ENCODE assay signal across 32 mouse cellular contexts in genomic region chr9:96563501-96563900, GRCm38 (mm10). TPM values are rescaled to one million over a fixed set of nuclear protein-coding genes. Genes with fewer than 3 reads are reported as not detected.
DNase-seq lines count a peak whose midpoint lies in the region; ATAC-seq and TF ChIP-seq lines count a peak whose summit lies in the region.
"Had no signal": no experiment of that assay in that cellular context is flagged by ENCODE, and none has a peak within 500 bp of the region (broad histone marks: within the 10 kb centered on the region; RNA-seq: fewer than 3 reads in every experiment).

No protein-coding gene starts in this region.

- no peak overlapping the region for H3K4me3 ChIP-seq in gastrocnemius, adult 2 months
- no peak overlapping the region for H3K4me3 ChIP-seq in kidney, postnatal 0 days (replicated peaks; ENCODE audit: low read depth, low read length)
- no peak overlapping the region for H3K4me3 ChIP-seq in lung, embryonic 14.5 days (ENCODE audit: low read depth, low read length)
- H3K4me3 ChIP-seq in small intestine, adult 2 months (ENCODE audit: low read depth, low read length) = no peak overlapping the region
- H3K4me3 ChIP-seq: embryonic facial prominence, embryonic 10.5 days; embryonic facial prominence, embryonic 15.5 days; forebrain, embryonic 12.5 days; hindbrain, embryonic 13.5 days; liver, embryonic 15.5 days; megakaryocyte, embryonic 14.5 days; midbrain, embryonic 12.5 days had no signal

- no peak overlapping the region for H3K27ac ChIP-seq in gastrocnemius, adult 2 months
- no peak overlapping the region for H3K27ac ChIP-seq in kidney, postnatal 0 days
- H3K27ac ChIP-seq in lung, embryonic 14.5 days (ENCODE audit: low read depth) = no peak overlapping the region
- H3K27ac ChIP-seq in small intestine, adult 2 months (ENCODE audit: insufficient read depth, low read depth, low read length) = no peak overlapping the region
- H3K27ac ChIP-seq: embryonic facial prominence, embryonic 10.5 days; embryonic facial prominence, embryonic 15.5 days; forebrain, embryonic 12.5 days; hindbrain, embryonic 13.5 days; liver, embryonic 15.5 days; midbrain, embryonic 12.5 days had no signal

- H3K36me3 ChIP-seq in kidney, postnatal 0 days (ENCODE audit: insufficient read depth, low read length) = peaks cover 36% of the 10 kb centered on the region; the same call in 1 of the 2 replicates
- peaks cover 52% of the 10 kb centered on the region for H3K36me3 ChIP-seq in lung, embryonic 14.5 days (ENCODE audit: insufficient read depth)
- H3K36me3 ChIP-seq in small intestine, adult 2 months (ENCODE audit: control insufficient read depth, insufficient read depth, low read length) = peaks cover 46% of the 10 kb centered on the region

- TF ChIP-seq POLR2A in small intestine, adult 2 months (IDR thresholded peaks at IDR 0.05; ENCODE audit: low read depth, low read length) = no peak

- intact Hi-C loops in gastrocnemius, adult 2 months (cut with DNase I) = no loop called here
- intact Hi-C loops in gastrocnemius, postnatal 36 days (cut with DNase I) = no loop called here

- DNase-seq in gastrocnemius, adult 2 months = no peak
- no peak for DNase-seq in gastrocnemius, postnatal 36 days
- no peak for DNase-seq in kidney, postnatal 0 days (ENCODE audit: low spot score)
- DNase-seq in kidney, adult 18-20 months = no peak
- no peak for DNase-seq in lung, embryonic 14.5 days
- no peak for DNase-seq in lung, postnatal 4 days
- DNase-seq in thymus, adult 18-20 months = no peak
- DNase-seq: adrenal gland, adult 2 months; adrenal gland, postnatal 36 days; cerebellum, adult 2 months; cerebellum, postnatal 25 days; heart, postnatal 36 days; kidney, adult 8-10 months; kidney, postnatal 14 days; left cerebral cortex, postnatal 4 days; lung, postnatal 36 days; thymus, postnatal 25 days had no signal

- WGBS in kidney, postnatal 0 days = 98% methylated on average over 4 of the region's 4 CpGs
- WGBS in lung, embryonic 14.5 days = 93% methylated on average over 4 of the region's 4 CpGs
- 96% methylated on average over 4 of the region's 4 CpGs for WGBS in small intestine, adult 2 months

- no peak overlapping the region for H3K9ac ChIP-seq in kidney, postnatal 0 days (ENCODE audit: low read depth, low read length)
- H3K9ac ChIP-seq in lung, embryonic 14.5 days = no peak overlapping the region
- H3K9ac ChIP-seq: embryonic facial prominence, embryonic 15.5 days; forebrain, embryonic 12.5 days; hindbrain, embryonic 13.5 days; liver, embryonic 15.5 days; midbrain, embryonic 12.5 days had no signal

- no peaks in the 10 kb centered on the region for H3K9me3 ChIP-seq in kidney, postnatal 0 days (replicated peaks; ENCODE audit: low read length)
- H3K9me3 ChIP-seq in lung, embryonic 14.5 days (ENCODE audit: low read depth, low read length) = no peaks in the 10 kb centered on the region
- H3K9me3 ChIP-seq: embryonic facial prominence, embryonic 10.5 days; embryonic facial prominence, embryonic 15.5 days; forebrain, embryonic 12.5 days; hindbrain, embryonic 13.5 days; liver, embryonic 15.5 days; megakaryocyte, embryonic 14.5 days; midbrain, embryonic 12.5 days had no signal

- H3K4me2 ChIP-seq in kidney, postnatal 0 days (ENCODE audit: low read length) = no peak overlapping the region
- no peak overlapping the region for H3K4me2 ChIP-seq in lung, embryonic 14.5 days
- H3K4me2 ChIP-seq: embryonic facial prominence, embryonic 15.5 days; forebrain, embryonic 12.5 days; heart, embryonic 11.5 days; hindbrain, embryonic 13.5 days; liver, embryonic 15.5 days; midbrain, embryonic 12.5 days had no signal

- peak; percentile 26; the same call in 1 of the 2 replicates for TF ChIP-seq CTCF in gastrocnemius, adult 2 months (IDR thresholded peaks at IDR 0.05)
- peak; percentile 37 for TF ChIP-seq CTCF in kidney, postnatal 0 days (IDR thresholded peaks at IDR 0.05; ENCODE audit: low read depth)
- TF ChIP-seq CTCF in lung, embryonic 14.5 days (IDR thresholded peaks at IDR 0.05; ENCODE audit: low read depth) = peak; percentile 28
- peak; percentile 11; the same call in 1 of the 2 replicates for TF ChIP-seq CTCF in small intestine, adult 2 months (IDR thresholded peaks at IDR 0.05; ENCODE audit: extremely low read depth, insufficient read length, insufficient replicate concordance, low read depth, low read length)

- no peaks in the 10 kb centered on the region for H3K4me1 ChIP-seq in kidney, postnatal 0 days (replicated peaks; ENCODE audit: insufficient read depth, low read length)
- H3K4me1 ChIP-seq in lung, embryonic 14.5 days (ENCODE audit: insufficient read depth) = no peaks in the 10 kb centered on the region
- no peaks in the 10 kb centered on the region for H3K4me1 ChIP-seq in small intestine, adult 2 months (ENCODE audit: control insufficient read depth, insufficient read depth, insufficient read length, low read length)
- H3K4me1 ChIP-seq: embryonic facial prominence, embryonic 10.5 days; embryonic facial prominence, embryonic 15.5 days; forebrain, embryonic 12.5 days; hindbrain, embryonic 13.5 days; midbrain, embryonic 12.5 days had no signal

- no peaks in the 10 kb centered on the region for H3K27me3 ChIP-seq in kidney, postnatal 0 days (ENCODE audit: insufficient read depth, low read length)
- H3K27me3 ChIP-seq in lung, embryonic 14.5 days (ENCODE audit: insufficient read depth, low read length) = no peaks in the 10 kb centered on the region
- H3K27me3 ChIP-seq in small intestine, adult 2 months (ENCODE audit: control insufficient read depth, insufficient read depth, low read length) = no peaks in the 10 kb centered on the region
- H3K27me3 ChIP-seq: embryonic facial prominence, embryonic 15.5 days; forebrain, embryonic 12.5 days; hindbrain, embryonic 13.5 days; liver, embryonic 15.5 days; megakaryocyte, embryonic 14.5 days; midbrain, embryonic 12.5 days had no signal

- ATAC-seq in kidney, postnatal 0 days (replicated peaks; ENCODE audit: low FRiP score, low read depth) = no peak
- no peak for ATAC-seq in lung, embryonic 14.5 days (ENCODE audit: insufficient read depth)
- ATAC-seq: activated CD4-positive, CD25-positive, alpha-beta regulatory T cell, adult 4 months had no signal

RNA-seq across cellular contexts. Expression of gene Gm28729, which starts 38.4 kb away (rescaled TPM):
- total RNA-seq in gastrocnemius, adult 2 months (2021) = not detected
- under 1 TPM in 1 of 2 experiments, not detected in 1; 0.26 TPM for total RNA-seq in gastrocnemius, postnatal 36 days (2021)
- polyA plus RNA-seq in kidney, postnatal 0 days (2015; fragmentation: Nextera tagmentation; extraction: Ambion mirVana) = 0.09 TPM in 1 of 2 replicates, not detected in the other
- polyA plus RNA-seq in lung, embryonic 14.5 days (2014; fragmentation: Nextera tagmentation; extraction: Ambion mirVana) = not detected in 2 replicates
- 0.08 TPM in 1 of 2 replicates, not detected in the other for polyA plus RNA-seq in small intestine, adult 2 months (2012; rRNA removed)
- total RNA-seq: adrenal gland, postnatal 36 days; granulocyte monocyte progenitor cell, adult 5-6 weeks; heart, postnatal 36 days; monocyte, adult 5-6 weeks had no signal
- polyA plus RNA-seq: activated CD4-positive, CD25-positive, alpha-beta regulatory T cell, adult 4 months; adrenal gland, adult 2 months; embryonic facial prominence, embryonic 10.5 days; heart, embryonic 11.5 days; heart, embryonic 16.5 days; midbrain, embryonic 12.5 days; neural tube, embryonic 14.5 days; stomach, embryonic 14.5 days had no signal
